Mouse (Mus musculus): ENCODE measurements around the gene Zfp575.

DNA sequence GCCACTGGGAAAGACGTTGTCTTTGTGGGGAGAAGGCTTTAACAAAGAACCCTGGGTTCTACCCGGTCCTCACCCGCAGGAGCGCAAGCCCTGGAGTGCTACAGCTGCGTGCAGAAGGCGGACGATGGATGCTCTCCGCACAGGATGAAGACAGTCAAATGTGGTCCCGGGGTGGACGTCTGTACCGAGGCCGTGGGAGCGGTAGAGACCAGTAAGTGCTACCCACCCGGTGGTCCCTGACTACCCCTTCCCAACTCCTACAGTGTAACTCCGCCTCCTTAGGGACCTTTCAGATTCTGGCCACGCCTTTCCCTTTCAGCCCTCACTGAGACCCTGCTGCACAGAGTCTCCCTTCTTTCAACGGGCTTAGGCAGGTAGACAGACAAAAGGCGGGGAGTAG is 49.6 kb upstream of the Zfp575 start:
- TF ChIP-seq CHD2 (IDR thresholded peaks at IDR 0.05; ENCODE audit: low read depth, low read length) (no peak), ZNF384 (IDR thresholded peaks at IDR 0.05; ENCODE audit: low read depth, low read length) (no peak), ZC3H11A (IDR thresholded peaks at IDR 0.05; ENCODE audit: borderline replicate concordance, low read depth, low read length) (no peak)

Data from ES-E14 (cell line).